34 mouse cellular contexts compared by ENCODE assay signal in genomic region chr17:21067036-21067435, GRCm38 (mm10).
"Had no signal": no experiment of that assay in that cellular context is flagged by ENCODE, and none has a peak within 500 bp of the region (broad histone marks: within the 10 kb centered on the region; RNA-seq: fewer than 3 reads in every experiment).

No protein-coding gene starts in this region.

- H3K27ac ChIP-seq: heart, embryonic 13.5 days; heart, embryonic 15.5 days; hindbrain, embryonic 10.5 days; hindbrain, embryonic 13.5 days; hindbrain, embryonic 14.5 days; hindbrain, embryonic 15.5 days; hindbrain, postnatal 0 days; intestine, embryonic 15.5 days; kidney, embryonic 15.5 days; kidney, postnatal 0 days; layer of hippocampus, adult 2 months; left cerebral cortex, adult 2 months had no signal

- H3K4me1 ChIP-seq: heart, embryonic 12.5 days; heart, embryonic 13.5 days; heart, embryonic 15.5 days; hindbrain, embryonic 10.5 days; hindbrain, embryonic 13.5 days; hindbrain, embryonic 15.5 days; intestine, embryonic 15.5 days; kidney, embryonic 15.5 days had no signal

- H3K9me3 ChIP-seq: heart, embryonic 13.5 days; heart, embryonic 15.5 days; hindbrain, embryonic 15.5 days; intestine, embryonic 15.5 days; kidney, embryonic 15.5 days had no signal

- H3K4me3 ChIP-seq: heart, embryonic 12.5 days; heart, embryonic 13.5 days; heart, embryonic 15.5 days; hindbrain, embryonic 10.5 days; hindbrain, embryonic 13.5 days; hindbrain, embryonic 15.5 days; intestine, embryonic 15.5 days; kidney, embryonic 15.5 days; layer of hippocampus, adult 2 months; left cerebral cortex, adult 2 months had no signal

- DNase-seq: heart, postnatal 10 days; heart, postnatal 14 days; heart, postnatal 36 days; heart, postnatal 4 days; kidney, adult 11 months; kidney, adult 18-20 months; kidney, adult 2 months; kidney, adult 8-10 months; kidney, adult 9 months; kidney, postnatal 10 days; kidney, postnatal 14 days; kidney, postnatal 25 days; kidney, postnatal 36 days; kidney, postnatal 4 days; layer of hippocampus, adult 9-11 months; layer of hippocampus, postnatal 36 days had no signal

- H3K27me3 ChIP-seq: heart, embryonic 12.5 days; heart, embryonic 13.5 days; heart, embryonic 15.5 days; hindbrain, embryonic 13.5 days; hindbrain, embryonic 15.5 days; intestine, embryonic 15.5 days; kidney, embryonic 15.5 days had no signal

- H3K4me2 ChIP-seq: heart, embryonic 11.5 days; heart, embryonic 12.5 days; heart, embryonic 13.5 days; heart, embryonic 15.5 days; hindbrain, embryonic 13.5 days; hindbrain, embryonic 14.5 days; hindbrain, embryonic 15.5 days; intestine, embryonic 15.5 days; kidney, embryonic 15.5 days had no signal

- H3K9ac ChIP-seq: heart, embryonic 12.5 days; heart, embryonic 13.5 days; heart, embryonic 15.5 days; hindbrain, embryonic 13.5 days; hindbrain, embryonic 14.5 days; hindbrain, embryonic 15.5 days; intestine, embryonic 15.5 days; kidney, embryonic 15.5 days had no signal

- ATAC-seq: hindbrain, embryonic 16.5 days; hindbrain, postnatal 0 days; inflammation-experienced regulatory T-cells, adult 6 months; intestine, embryonic 15.5 days; intestine, embryonic 16.5 days; intestine, postnatal 0 days had no signal

- H3K36me3 ChIP-seq: heart, embryonic 12.5 days; heart, embryonic 13.5 days; heart, embryonic 15.5 days; hindbrain, embryonic 10.5 days; hindbrain, embryonic 13.5 days; hindbrain, embryonic 15.5 days; intestine, embryonic 15.5 days; kidney, embryonic 15.5 days had no signal
